Mouse (Mus musculus): Measurements from ENCODE around the gene Myl12a. TPM values are rescaled to one million over a fixed set of nuclear protein-coding genes. Genes with fewer than 3 reads are reported as not detected.

The Myl12a gene
- polyA plus RNA-seq, 1 experiment from 2014 or later: 586 TPM

DNA sequence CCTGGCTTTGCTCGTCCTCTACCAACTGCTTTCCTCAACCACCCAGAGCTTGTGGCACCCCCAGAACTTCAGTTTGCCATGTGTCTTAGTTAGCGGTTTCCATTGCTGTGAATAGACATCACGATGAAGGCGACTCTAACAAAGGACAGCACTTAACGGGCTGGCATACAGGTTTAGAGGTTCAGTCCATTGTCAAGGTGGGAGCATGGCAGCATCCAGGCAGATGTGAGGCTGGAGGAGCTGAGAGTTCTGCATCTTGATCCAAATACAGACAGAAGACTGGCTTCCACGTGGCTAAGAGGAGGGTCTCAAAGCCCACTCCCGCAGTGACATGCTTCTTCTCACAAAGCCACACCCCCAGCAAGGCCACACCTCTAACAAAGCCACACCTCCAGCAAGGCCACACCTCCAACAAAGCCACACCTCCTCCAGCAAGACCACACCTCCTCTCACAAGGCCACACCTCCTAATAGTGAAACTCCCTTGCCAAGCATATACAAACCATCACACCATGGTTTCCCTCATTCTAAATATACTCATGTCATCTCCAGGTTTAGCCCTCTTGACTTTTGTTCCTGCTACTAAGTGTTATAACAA lies 8.1 kb upstream of the Myl12a start:
- H3K4me2 ChIP-seq: no peak overlapping the region
- H3K4me3 ChIP-seq (replicated peaks): no peak overlapping the region
- no peaks in the 10 kb centered on the region for H3K27me3 ChIP-seq
- H3K27ac ChIP-seq: no peak overlapping the region
- H3K36me3 ChIP-seq: no peaks in the 10 kb centered on the region
- no peaks in the 10 kb centered on the region for H3K9me3 ChIP-seq
- ATAC-seq (ENCODE audit: insufficient number of reproducible peaks, insufficient read depth, low FRiP score, low TSS enrichment, low read depth): no peak
- no peaks in the 10 kb centered on the region for H3K4me1 ChIP-seq (replicated peaks)
- WGBS: 57% methylated on average over 7 of the region's 7 CpGs
- no peak overlapping the region for H3K9ac ChIP-seq (replicated peaks)

DNA sequence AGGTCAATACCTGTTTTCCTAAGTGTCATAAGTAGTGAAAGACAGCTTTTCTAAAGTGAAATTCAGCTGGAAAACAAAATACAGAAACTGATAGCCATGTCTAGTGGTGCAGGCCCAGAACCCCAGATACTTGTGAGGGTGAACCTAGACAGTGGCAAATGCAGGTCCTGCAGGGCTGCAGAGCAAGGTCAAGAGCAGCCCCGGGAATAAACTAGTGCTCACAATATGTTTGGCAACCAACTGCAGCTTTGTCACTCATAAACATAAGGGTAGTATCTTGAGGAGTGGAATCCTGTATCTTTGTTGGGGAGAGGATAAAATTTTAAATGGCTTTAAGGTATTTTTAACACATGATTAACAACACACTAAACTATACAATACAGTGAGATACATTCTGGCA lies 7.1 kb upstream of the Myl12a start:
- no peak overlapping the region for H3K4me3 ChIP-seq (replicated peaks)
- H3K36me3 ChIP-seq: no peaks in the 10 kb centered on the region
- 63% methylated on average over 1 of the region's 1 CpGs for WGBS
- H3K4me1 ChIP-seq (replicated peaks): no peaks in the 10 kb centered on the region
- no peak overlapping the region for H3K9ac ChIP-seq (replicated peaks)
- no peak overlapping the region for H3K4me2 ChIP-seq
- no peak overlapping the region for H3K27ac ChIP-seq
- no peaks in the 10 kb centered on the region for H3K27me3 ChIP-seq
- no peak for ATAC-seq (ENCODE audit: insufficient number of reproducible peaks, insufficient read depth, low FRiP score, low TSS enrichment, low read depth)
- H3K9me3 ChIP-seq: no peaks in the 10 kb centered on the region

DNA sequence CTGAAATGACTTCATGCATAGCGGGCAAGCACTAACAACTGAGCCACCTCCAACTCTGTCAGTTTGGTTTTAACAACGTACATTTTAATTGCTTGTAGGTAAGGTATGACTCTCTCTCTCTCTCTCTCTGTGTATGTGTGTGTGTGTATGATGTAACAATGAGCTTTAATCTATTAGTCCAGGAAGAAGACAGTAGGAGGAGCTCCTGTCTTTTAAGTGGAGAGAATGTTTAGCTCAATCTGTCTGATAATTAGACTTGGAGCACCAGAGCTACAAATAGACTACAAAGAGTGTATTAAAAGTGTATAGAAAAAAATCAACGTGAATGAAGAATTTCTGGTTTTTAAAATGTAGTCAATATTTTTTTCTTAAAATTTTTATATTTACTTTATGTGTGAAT lies 6.0 kb upstream of the Myl12a start:
- H3K4me1 ChIP-seq (replicated peaks): peaks cover under 1% of the 10 kb centered on the region; the same call in 1 of the 2 replicates
- no peak overlapping the region for H3K9ac ChIP-seq (replicated peaks)
- no peak overlapping the region for H3K4me3 ChIP-seq (replicated peaks)
- no peaks in the 10 kb centered on the region for H3K36me3 ChIP-seq
- no peaks in the 10 kb centered on the region for H3K9me3 ChIP-seq
- H3K27me3 ChIP-seq: no peaks in the 10 kb centered on the region
- WGBS: 81% methylated on average over 3 of the region's 3 CpGs
- no peak overlapping the region for H3K4me2 ChIP-seq
- ATAC-seq (ENCODE audit: insufficient number of reproducible peaks, insufficient read depth, low FRiP score, low TSS enrichment, low read depth): no peak
- no peak overlapping the region for H3K27ac ChIP-seq

DNA sequence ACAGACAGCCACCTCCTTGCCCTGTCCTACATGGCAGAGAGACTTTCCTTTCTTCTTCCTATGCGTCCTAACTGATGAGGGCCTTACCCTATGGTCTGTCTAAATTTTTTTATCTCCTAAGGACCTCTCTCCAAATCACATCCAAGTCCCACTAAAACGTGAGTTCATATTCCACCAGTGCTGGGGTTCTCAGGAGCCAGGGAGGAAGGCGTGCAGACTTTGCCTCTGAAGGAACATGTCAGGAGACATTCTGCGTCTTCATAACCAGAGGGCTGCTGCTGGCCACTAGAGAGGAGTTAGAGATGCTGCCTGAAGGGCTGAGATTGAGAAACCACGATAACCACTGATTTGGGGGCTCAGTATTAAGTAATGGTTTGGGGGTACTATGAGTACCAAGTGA lies 4.3 kb upstream of the Myl12a start:
- no peak overlapping the region for H3K4me3 ChIP-seq (replicated peaks)
- ATAC-seq (ENCODE audit: insufficient number of reproducible peaks, insufficient read depth, low FRiP score, low TSS enrichment, low read depth): no peak
- no peak overlapping the region for H3K4me2 ChIP-seq
- peaks cover 9% of the 10 kb centered on the region for H3K4me1 ChIP-seq (replicated peaks)
- 82% methylated on average over 5 of the region's 5 CpGs for WGBS
- H3K9me3 ChIP-seq: no peaks in the 10 kb centered on the region
- H3K27me3 ChIP-seq: no peaks in the 10 kb centered on the region
- H3K9ac ChIP-seq (replicated peaks): no peak overlapping the region
- no peak overlapping the region for H3K27ac ChIP-seq
- no peaks in the 10 kb centered on the region for H3K36me3 ChIP-seq

DNA sequence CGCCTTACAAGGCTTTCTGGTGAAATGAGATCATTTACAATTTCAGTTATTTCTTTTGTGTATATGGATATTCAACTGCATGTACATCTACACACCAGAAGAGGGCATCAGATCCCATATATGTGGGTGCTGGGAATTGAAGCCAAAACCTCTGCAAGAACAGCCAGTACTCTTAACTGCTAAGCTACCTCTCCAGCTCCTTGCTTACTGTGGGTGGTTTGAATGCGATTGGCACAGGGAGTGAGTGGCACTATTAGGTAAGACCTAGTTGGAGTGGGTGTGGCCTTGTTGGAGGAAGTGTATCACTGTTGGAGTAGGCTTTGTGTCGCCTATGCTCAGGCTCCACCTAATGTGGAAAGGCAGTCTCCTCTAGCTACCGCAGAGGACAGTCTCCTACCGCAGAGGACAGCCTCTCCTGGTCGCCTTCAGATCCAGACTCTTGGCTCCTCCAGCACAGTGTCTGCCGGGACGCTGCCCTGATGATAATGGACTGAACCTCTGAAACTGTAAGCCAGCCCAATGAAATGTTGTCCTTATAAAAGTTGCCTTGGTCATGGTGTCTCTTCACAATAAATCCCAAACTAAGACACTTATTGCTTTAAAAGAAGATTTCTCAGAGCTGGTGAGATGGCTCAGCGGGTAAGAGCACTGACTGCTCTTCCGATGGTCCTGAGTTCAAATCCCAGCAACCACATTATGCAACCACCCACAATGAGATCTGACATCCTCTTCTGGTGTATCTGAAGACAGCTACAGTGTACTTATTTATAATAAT lies 1.7 kb upstream of the Myl12a start:
- no peak overlapping the region for H3K9ac ChIP-seq (replicated peaks)
- no peak for ATAC-seq (ENCODE audit: insufficient number of reproducible peaks, insufficient read depth, low FRiP score, low TSS enrichment, low read depth)
- 93% methylated on average over 10 of the region's 10 CpGs for WGBS

DNA sequence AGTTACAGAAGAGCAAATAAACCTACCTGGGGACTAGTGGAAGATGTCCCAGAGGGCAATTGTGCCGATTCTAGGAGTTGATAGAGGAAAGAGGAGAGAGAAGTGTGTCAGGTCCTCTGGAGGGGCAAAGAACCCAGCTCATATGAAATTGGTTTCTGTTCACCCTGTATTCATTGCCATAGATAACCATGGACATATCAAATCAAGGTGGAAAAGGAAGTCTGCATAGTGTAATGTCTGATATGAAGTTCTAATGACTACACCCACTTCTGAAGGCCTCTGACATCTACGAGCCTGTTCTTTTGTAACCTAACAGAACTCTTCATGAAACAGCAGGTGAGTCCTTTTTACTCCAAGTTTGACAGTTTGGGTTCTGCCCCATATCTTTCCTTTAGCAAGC lies 1.0 kb upstream of the Myl12a start:
- ATAC-seq (ENCODE audit: insufficient number of reproducible peaks, insufficient read depth, low FRiP score, low TSS enrichment, low read depth): no peak
- WGBS: 85% methylated on average over 2 of the region's 2 CpGs
- Histone ChIP-seq H3K4me2 (no peak overlapping the region), H3K9ac (replicated peaks) (no peak overlapping the region), H3K4me1 (replicated peaks) (peaks cover 26% of the 10 kb centered on the region), H3K4me3 (replicated peaks) (no peak overlapping the region), H3K36me3 (no peaks in the 10 kb centered on the region; the same call in 1 of the 2 replicates), H3K27ac (no peak overlapping the region; the same call in 1 of the 2 replicates), H3K27me3 (no peaks in the 10 kb centered on the region), H3K9me3 (no peaks in the 10 kb centered on the region)

More for the DNA sequence above, 1.7 kb upstream of the Myl12a start:
- peaks cover 22% of the 10 kb centered on the region for H3K4me1 ChIP-seq (replicated peaks)
- no peaks in the 10 kb centered on the region for H3K27me3 ChIP-seq
- H3K4me2 ChIP-seq: no peak overlapping the region
- no peaks in the 10 kb centered on the region for H3K9me3 ChIP-seq
- no peaks in the 10 kb centered on the region; the same call in 1 of the 2 replicates for H3K36me3 ChIP-seq
- H3K4me3 ChIP-seq (replicated peaks): no peak overlapping the region
- no peak overlapping the region for H3K27ac ChIP-seq

DNA sequence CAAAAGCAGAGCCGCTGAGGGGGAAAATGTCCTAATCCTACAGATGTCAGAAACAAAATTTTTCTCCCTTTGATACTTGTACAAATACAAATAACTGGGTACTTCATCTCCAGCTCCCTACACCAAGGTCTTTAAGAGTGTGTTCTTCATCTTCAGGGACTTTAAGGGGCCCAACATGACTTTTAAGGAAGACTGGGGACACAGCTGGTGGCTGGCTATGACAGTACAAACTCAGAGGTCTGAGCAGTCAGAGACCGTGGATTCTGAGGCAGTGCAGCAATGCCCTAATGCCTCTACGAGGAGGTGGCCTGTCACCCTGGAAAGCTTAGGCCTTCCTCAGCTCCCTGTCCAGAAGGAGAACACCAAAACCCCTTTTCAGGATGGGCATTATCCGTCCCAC lies 434 bp upstream of the Myl12a start:
- H3K9ac ChIP-seq (replicated peaks): no peak overlapping the region; the same call in 1 of the 2 replicates

DNA sequence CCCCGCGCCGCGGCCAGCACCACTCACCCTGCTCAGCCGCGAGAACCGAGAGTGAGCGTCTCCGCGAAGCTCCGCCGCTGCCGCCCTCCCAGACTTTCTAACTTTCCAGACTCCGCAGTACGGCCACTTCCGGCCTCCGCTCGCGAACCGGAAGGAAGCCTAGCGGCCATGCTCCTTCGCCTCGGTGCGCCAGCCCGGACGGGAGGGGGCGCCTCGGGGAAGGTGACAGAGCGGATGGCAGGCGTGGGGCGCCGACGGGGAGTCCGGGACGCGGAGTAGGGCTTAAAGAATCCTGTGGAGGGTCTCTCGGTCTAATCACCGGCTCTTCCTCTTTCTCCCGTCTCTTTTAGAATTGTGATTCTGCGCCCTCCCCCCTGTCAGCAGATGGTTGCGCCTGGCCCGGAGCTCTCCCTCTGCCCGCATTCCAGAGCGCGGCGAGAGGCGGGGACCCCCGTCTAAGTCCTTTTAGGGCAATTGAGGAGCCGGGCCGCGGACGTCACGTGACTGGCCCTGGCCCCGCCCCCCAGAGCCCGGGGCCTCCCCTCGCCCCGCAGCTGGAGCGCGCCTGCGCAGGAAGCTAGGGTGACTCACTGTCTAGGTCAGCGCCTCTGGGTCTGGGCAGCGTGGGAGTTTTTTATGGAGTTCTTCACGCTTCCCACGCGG lies 466 bp downstream of the Myl12a start, which contains the start of gene Myom1:
TSS of gene Myom1 (plus strand) at position 553 of the 663 bp plus-strand sequence.
- peak within 1 kb of the TSS; percentile 96 for H3K9ac ChIP-seq (replicated peaks)
- under 1% methylated on average over 63 of the region's 65 CpGs for WGBS
- H3K27me3 ChIP-seq: no peaks in the 10 kb centered on the region
- H3K27ac ChIP-seq: peak within 1 kb of the TSS; percentile 100
- H3K4me1 ChIP-seq (replicated peaks): peaks cover 33% of the 10 kb centered on the region
- H3K36me3 ChIP-seq: no peaks in the 10 kb centered on the region; the same call in 1 of the 2 replicates
- H3K4me2 ChIP-seq: peak within 1 kb of the TSS; percentile 72
- peak within 1 kb of the TSS; percentile 84 for H3K4me3 ChIP-seq (replicated peaks)
- H3K9me3 ChIP-seq: no peaks in the 10 kb centered on the region
- peak; percentile 96 for ATAC-seq (ENCODE audit: insufficient number of reproducible peaks, insufficient read depth, low FRiP score, low TSS enrichment, low read depth)

More for the DNA sequence above, 434 bp upstream of the Myl12a start:
- WGBS: 69% methylated on average over 4 of the region's 4 CpGs
- H3K36me3 ChIP-seq: no peaks in the 10 kb centered on the region; the same call in 1 of the 2 replicates
- H3K9me3 ChIP-seq: no peaks in the 10 kb centered on the region
- H3K4me1 ChIP-seq (replicated peaks): peaks cover 32% of the 10 kb centered on the region
- H3K27ac ChIP-seq: peak overlapping the region; percentile 100
- peak overlapping the region; percentile 72 for H3K4me2 ChIP-seq
- no peak for ATAC-seq (ENCODE audit: insufficient number of reproducible peaks, insufficient read depth, low FRiP score, low TSS enrichment, low read depth)
- no peaks in the 10 kb centered on the region for H3K27me3 ChIP-seq
- H3K4me3 ChIP-seq (replicated peaks): peak overlapping the region; percentile 84

DNA sequence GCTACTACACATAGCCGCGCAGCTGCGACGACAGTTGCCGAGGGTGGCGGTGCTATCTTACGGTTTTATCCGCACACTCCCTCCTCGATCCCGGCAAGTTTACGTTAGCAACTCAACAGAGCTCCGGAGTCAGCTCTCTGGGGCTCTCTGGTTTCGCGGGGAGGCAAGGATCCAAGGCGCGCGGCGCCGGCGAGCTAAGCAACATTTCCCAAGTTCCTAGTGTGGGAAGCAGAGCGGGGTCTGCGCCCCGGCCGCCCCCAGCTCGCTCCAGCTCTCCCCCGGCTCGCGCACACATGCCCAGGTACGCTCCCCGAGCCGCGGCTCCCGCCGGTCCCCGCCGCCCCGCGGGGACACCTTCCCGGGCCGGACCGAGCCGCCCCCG lies 988 bp downstream of the Myl12a start:
- Histone ChIP-seq H3K4me1 (replicated peaks) (peaks cover 33% of the 10 kb centered on the region), H3K36me3 (no peaks in the 10 kb centered on the region; the same call in 1 of the 2 replicates), H3K27me3 (no peaks in the 10 kb centered on the region), H3K27ac (peak overlapping the region; percentile 100), H3K9me3 (no peaks in the 10 kb centered on the region), H3K4me2 (peak overlapping the region; percentile 72), H3K9ac (replicated peaks) (peak overlapping the region; percentile 96), H3K4me3 (replicated peaks) (peak overlapping the region; percentile 84)
- WGBS: under 1% methylated on average over 39 of the region's 43 CpGs
- peak; percentile 60 for ATAC-seq (ENCODE audit: insufficient number of reproducible peaks, insufficient read depth, low FRiP score, low TSS enrichment, low read depth)

DNA sequence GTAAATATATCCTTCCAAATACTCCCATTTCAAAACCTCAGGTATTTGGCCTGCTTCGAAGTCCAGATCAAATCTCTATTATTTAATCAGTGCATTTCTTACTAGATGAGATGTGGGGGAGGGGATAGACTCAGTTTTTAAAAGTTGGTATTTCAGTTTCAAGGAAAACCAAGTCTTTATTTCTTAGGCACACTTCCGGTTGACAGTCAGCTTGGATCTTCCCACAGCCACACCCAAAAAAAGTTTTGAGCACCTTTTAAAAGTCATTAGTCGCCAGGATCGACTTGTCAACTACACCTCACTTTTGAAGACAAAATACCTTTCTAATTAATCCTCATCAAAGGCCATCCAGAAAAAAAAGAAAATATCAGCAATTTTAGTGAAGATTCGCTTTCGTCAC lies 1.6 kb downstream of the Myl12a start:
- ATAC-seq (ENCODE audit: insufficient number of reproducible peaks, insufficient read depth, low FRiP score, low TSS enrichment, low read depth): no peak
- Histone ChIP-seq H3K36me3 (peaks cover 6% of the 10 kb centered on the region), H3K4me3 (replicated peaks) (peak overlapping the region; percentile 84), H3K9ac (replicated peaks) (peak overlapping the region; percentile 96), H3K27ac (peak overlapping the region; percentile 100), H3K4me1 (replicated peaks) (peaks cover 33% of the 10 kb centered on the region), H3K4me2 (peak overlapping the region; percentile 72), H3K27me3 (no peaks in the 10 kb centered on the region), H3K9me3 (no peaks in the 10 kb centered on the region)
- WGBS: 10% methylated on average over 6 of the region's 6 CpGs

DNA sequence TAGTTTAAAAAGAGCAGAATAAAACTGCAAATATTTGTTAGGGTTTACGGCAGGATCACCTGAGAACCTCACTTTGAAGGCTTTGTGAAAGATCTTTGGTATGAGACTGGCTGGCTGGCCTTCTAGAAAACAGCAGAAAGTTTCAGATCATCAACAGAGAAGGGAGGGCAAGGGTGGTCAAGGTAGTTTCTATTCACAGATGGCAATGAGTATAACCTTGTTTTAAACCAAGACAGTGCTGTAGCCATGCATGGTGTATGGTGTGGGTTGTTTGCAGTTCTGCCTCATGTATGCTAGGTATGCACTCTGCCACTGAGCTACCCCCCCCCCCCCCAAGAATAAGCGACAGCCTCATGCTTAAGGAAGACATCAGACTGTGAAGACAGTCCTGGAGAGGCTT lies 2.4 kb downstream of the Myl12a start:
- no peak overlapping the region for H3K27ac ChIP-seq
- H3K4me3 ChIP-seq (replicated peaks): peak overlapping the region; percentile 22; the same call in 1 of the 2 replicates
- WGBS: 86% methylated on average over 2 of the region's 2 CpGs
- no peaks in the 10 kb centered on the region for H3K27me3 ChIP-seq
- H3K4me2 ChIP-seq: peak overlapping the region; percentile 72
- peaks cover 13% of the 10 kb centered on the region for H3K36me3 ChIP-seq
- ATAC-seq (ENCODE audit: insufficient number of reproducible peaks, insufficient read depth, low FRiP score, low TSS enrichment, low read depth): no peak
- H3K9ac ChIP-seq (replicated peaks): 0 out of 2 replicates have a peak overlapping the region, but pooled peaks have one; percentile 8
- peaks cover 33% of the 10 kb centered on the region for H3K4me1 ChIP-seq (replicated peaks)
- no peaks in the 10 kb centered on the region for H3K9me3 ChIP-seq

All from limb, embryonic 12.5 days (tissue).